Mouse (Mus musculus) stomach, postnatal 0 days (tissue): ENCODE data around the gene Itprid1. TPM values are rescaled to one million over a fixed set of nuclear protein-coding genes. Genes with fewer than 3 reads are reported as not detected.
A peak's percentile ranks its signal among the peaks of the same experiment; 100 is the strongest.

Experiments used
- ATAC-seq: fragments of 200-750 bp; cut with Nextera tagmentation; 2 replicates; pipeline ENCODE4 v1.8.0; 2017; ENCODE audit not compliant: low FRiP score, low TSS enrichment
- DNase-seq: peaks from one replicate; pipeline ENCODE4 v3.0.0-alpha.2; 2016; ENCODE audit warnings: low spot score
- H3K27ac ChIP-seq: fragments of 300-500 bp; sonication (generic); replicated peaks from 2 replicates; pipeline ENCODE4 v1.5.1; 2014; ENCODE audit warnings: mild to moderate bottlenecking, control low read depth
- H3K27me3 ChIP-seq: fragments of 300-500 bp; sonication (generic); 2 replicates; pipeline ENCODE4 v1.6.1; 2014; ENCODE audit warnings: low read length; ENCODE audit not compliant: control insufficient read depth, insufficient read depth
- H3K36me3 ChIP-seq: fragments of 300-500 bp; sonication (generic); 2 replicates; pipeline ENCODE4 v1.6.1; 2014; ENCODE audit warnings: low read length, mixed read lengths; ENCODE audit not compliant: control insufficient read depth, insufficient read depth
- H3K4me1 ChIP-seq: fragments of 300-500 bp; sonication (generic); replicated peaks from 2 replicates; pipeline ENCODE4 v1.6.1; 2014; ENCODE audit warnings: antibody characterized with exemption; ENCODE audit not compliant: control insufficient read depth, insufficient read depth
- H3K4me2 ChIP-seq: fragments of 300-500 bp; sonication (generic); replicated peaks from 2 replicates; pipeline ENCODE4 v1.6.1; 2014; ENCODE audit warnings: low read depth, mild to moderate bottlenecking, control low read depth, moderate library complexity
- H3K4me3 ChIP-seq: fragments of 300-500 bp; sonication (generic); 2 replicates; pipeline ENCODE4 v1.5.1; 2014; ENCODE audit warnings: low read depth, low read length, control low read depth
- H3K9ac ChIP-seq: fragments of 300-500 bp; sonication (generic); 2 replicates; pipeline ENCODE4 v1.6.1; 2014; ENCODE audit warnings: mild to moderate bottlenecking, low read length, control low read depth, mixed read lengths
- H3K9me3 ChIP-seq: fragments of 300-500 bp; sonication (generic); 2 replicates; pipeline ENCODE4 v1.6.1; 2016; ENCODE audit warnings: low read length; ENCODE audit not compliant: control insufficient read depth
- CTCF ChIP-seq: IDR thresholded peaks from 2 replicates; pipeline ENCODE4 v1.5.1; 2016; ENCODE audit warnings: antibody characterized with exemption, low read depth, mild to moderate bottlenecking, moderate library complexity
- EP300 ChIP-seq: optimal IDR thresholded peaks from 2 replicates; pipeline ENCODE3; 2016; ENCODE audit warnings: antibody characterized with exemption
- WGBS: fragments of 180-500 bp; shearing (Covaris S2); extraction: QIAGEN DNeasy Blood & Tissue Kit; methylation state at CpG from one replicate; pipeline ENCODE4 v1.1.7; 2014; 5-methylcytosine and 5-hydroxymethylcytosine counted together
- polyA plus RNA-seq: library from polyadenylated mRNA; unstranded; fragments of >200 nt; fragmentation: Nextera tagmentation; extraction: Ambion mirVana; gene quantifications from 2 replicates; pipeline ENCODE4 v1.2.1, GENCODE M21; 2015

Itprid1 gene
- polyA plus RNA-seq, 1 experiment from 2014 or later, result 0.24 TPM

DNA sequence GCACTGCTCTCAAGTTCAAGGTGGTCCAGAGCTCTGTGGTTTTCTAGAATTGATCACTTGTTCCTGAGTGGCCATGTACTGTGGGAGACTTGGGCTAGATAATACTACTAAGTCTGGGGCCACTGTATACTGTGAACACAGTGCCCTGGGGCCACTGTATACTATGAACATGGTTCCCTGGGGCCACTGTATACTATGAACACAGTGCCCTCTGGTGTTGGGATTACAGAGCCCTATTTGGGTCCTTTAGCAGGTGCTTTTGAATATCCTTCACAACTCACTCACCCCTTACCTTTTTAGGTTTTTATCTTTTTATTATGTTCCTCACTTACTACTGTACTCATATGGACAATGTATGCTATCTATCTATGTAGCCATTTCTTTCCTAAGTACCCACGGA is 24.3 kb upstream of the Itprid1 start:
- DNase-seq (no peak), ATAC-seq (no peak)
- H3K4me1 ChIP-seq, result no peaks in the 10 kb centered on the region
- H3K9me3 ChIP-seq, result no peaks in the 10 kb centered on the region
- H3K9ac ChIP-seq, result no peak overlapping the region
- H3K27me3 ChIP-seq, result no peaks in the 10 kb centered on the region
- H3K27ac ChIP-seq, result no peak overlapping the region
- no peak overlapping the region for H3K4me2 ChIP-seq
- H3K4me3 ChIP-seq, result no peak overlapping the region
- TF ChIP-seq CTCF (peak; percentile 61), EP300 (no peak)
- H3K36me3 ChIP-seq, result no peaks in the 10 kb centered on the region
- WGBS, result 61% methylated on average over 1 of the region's 1 CpGs

GRCm38 (mm10) chr6:55814184-55814926 is 22.3 kb upstream of the Itprid1 start:
- 43% methylated on average over 12 of the region's 12 CpGs for WGBS
- Histone ChIP-seq H3K27ac (no peak overlapping the region), H3K27me3 (no peaks in the 10 kb centered on the region), H3K9ac (no peak overlapping the region), H3K4me3 (no peak overlapping the region), H3K4me1 (no peaks in the 10 kb centered on the region), H3K4me2 (no peak overlapping the region), H3K9me3 (no peaks in the 10 kb centered on the region), H3K36me3 (no peaks in the 10 kb centered on the region)
- ATAC-seq, result no peak
- DNase-seq, result no peak
- no peak for TF ChIP-seq EP300
- TF ChIP-seq CTCF, result no peak

DNA sequence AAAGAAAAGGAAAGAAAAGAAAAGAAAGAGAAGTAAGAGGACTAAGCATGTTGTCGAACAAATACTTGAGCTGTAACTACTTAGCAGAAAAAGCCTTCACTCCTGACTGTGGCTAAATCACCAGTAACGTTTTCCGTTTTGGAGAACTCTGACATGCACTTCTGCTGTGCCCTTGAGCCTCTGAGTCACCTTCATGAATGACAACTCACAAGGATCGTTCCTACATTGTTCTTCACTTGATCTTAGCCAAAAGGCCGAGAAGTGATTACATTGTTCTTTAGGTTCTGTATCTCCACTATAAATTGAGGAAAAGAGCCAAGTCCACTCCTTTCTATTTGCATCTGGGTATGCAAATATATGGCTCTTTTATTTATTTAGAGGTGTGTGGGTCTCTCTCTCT is 19.8 kb upstream of the Itprid1 start:
- 68% methylated on average over 5 of the region's 5 CpGs for whole genome bisulfite sequencing
- Histone ChIP-seq H3K4me2 (no peak overlapping the region), H3K27me3 (no peaks in the 10 kb centered on the region), H3K9ac (no peak overlapping the region), H3K27ac (no peak overlapping the region), H3K4me1 (no peaks in the 10 kb centered on the region), H3K4me3 (no peak overlapping the region), H3K36me3 (no peaks in the 10 kb centered on the region), H3K9me3 (no peaks in the 10 kb centered on the region)
- ATAC-seq (no peak), DNase-seq (no peak)
- no peak for TF ChIP-seq EP300
- TF ChIP-seq CTCF, result no peak

GRCm38 (mm10) chr6:55829722-55830121 is 7.0 kb upstream of the Itprid1 start:
- no peaks in the 10 kb centered on the region for H3K9me3 ChIP-seq
- H3K9ac ChIP-seq, result no peak overlapping the region
- no peaks in the 10 kb centered on the region for H3K36me3 ChIP-seq
- H3K27me3 ChIP-seq, result no peaks in the 10 kb centered on the region
- no peak overlapping the region for H3K4me3 ChIP-seq
- DNase-seq (no peak), ATAC-seq (no peak)
- no peak overlapping the region for H3K4me2 ChIP-seq
- no peak overlapping the region for H3K27ac ChIP-seq
- 82% methylated on average over 6 of the region's 6 CpGs for WGBS
- TF ChIP-seq EP300 (no peak), CTCF (no peak)
- H3K4me1 ChIP-seq, result no peaks in the 10 kb centered on the region

DNA sequence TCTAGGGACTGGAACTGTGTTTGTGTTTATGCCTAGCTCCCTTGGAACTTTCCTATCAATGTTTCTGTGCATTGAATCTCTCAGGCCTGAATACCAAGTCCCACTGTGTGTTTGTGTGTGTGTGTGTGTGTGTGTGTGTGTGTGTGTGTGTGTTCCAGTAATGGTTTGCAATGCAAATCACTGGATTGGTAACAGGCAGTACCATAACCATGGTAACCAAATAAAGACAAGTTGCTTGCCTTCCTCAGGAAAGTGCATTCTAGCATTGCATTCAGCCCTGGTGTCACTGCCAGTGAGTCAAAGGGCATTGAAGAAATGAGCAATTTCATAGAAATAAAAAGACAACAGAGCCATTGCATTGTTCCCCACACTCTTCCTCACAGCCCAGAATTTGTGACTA is 15.9 kb downstream of the Itprid1 start:
- Histone ChIP-seq H3K4me3 (no peak overlapping the region), H3K36me3 (no peaks in the 10 kb centered on the region), H3K27ac (no peak overlapping the region), H3K9me3 (no peaks in the 10 kb centered on the region), H3K27me3 (no peaks in the 10 kb centered on the region), H3K4me2 (no peak overlapping the region), H3K4me1 (no peaks in the 10 kb centered on the region), H3K9ac (no peak overlapping the region)
- no peak for DNase-seq
- no peak for ATAC-seq
- no peak for TF ChIP-seq CTCF
- TF ChIP-seq EP300, result no peak

DNA sequence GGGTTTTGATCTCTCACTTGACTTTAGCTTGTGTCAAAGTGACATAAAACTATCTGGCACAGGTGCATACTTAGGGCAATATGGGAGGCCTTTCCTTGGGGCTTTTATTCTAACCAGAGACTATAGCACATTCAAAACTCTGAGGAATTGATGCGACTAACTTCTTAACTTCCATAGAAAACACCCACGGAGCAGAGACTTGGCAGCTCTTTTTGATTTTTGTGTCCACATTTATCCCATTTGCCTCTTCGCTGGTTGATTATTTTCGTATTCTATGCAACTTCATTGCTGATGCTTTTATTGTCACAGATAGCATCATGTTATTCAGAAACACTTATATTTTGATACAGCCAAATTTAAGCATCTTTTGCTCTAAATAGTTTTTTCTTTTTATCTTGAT is 19.4 kb downstream of the Itprid1 start:
- H3K27me3 ChIP-seq, result no peaks in the 10 kb centered on the region

More for the DNA sequence above, 19.4 kb downstream of the Itprid1 start:
- WGBS, result 91% methylated on average over 4 of the region's 4 CpGs
- ATAC-seq (no peak), DNase-seq (no peak)
- no peak overlapping the region for H3K27ac ChIP-seq
- no peaks in the 10 kb centered on the region for H3K9me3 ChIP-seq
- H3K4me2 ChIP-seq, result no peak overlapping the region
- no peaks in the 10 kb centered on the region for H3K36me3 ChIP-seq
- no peak overlapping the region for H3K4me3 ChIP-seq
- TF ChIP-seq CTCF (no peak), EP300 (no peak)
- H3K4me1 ChIP-seq, result no peaks in the 10 kb centered on the region
- H3K9ac ChIP-seq, result no peak overlapping the region
